Mouse (Mus musculus): Measurements from ENCODE around the gene Unc119. TPM values are rescaled to one million over a fixed set of nuclear protein-coding genes. Genes with fewer than 3 reads are reported as not detected.

Gene Unc119
- polyA plus RNA-seq (2014; fragmentation: Illumina TruSeq; extraction: RNeasy Lipid Tissue Mini Kit (QIAGEN cat#74804); ENCODE audit: low read depth, low replicate concordance): 6.7 TPM

DNA sequence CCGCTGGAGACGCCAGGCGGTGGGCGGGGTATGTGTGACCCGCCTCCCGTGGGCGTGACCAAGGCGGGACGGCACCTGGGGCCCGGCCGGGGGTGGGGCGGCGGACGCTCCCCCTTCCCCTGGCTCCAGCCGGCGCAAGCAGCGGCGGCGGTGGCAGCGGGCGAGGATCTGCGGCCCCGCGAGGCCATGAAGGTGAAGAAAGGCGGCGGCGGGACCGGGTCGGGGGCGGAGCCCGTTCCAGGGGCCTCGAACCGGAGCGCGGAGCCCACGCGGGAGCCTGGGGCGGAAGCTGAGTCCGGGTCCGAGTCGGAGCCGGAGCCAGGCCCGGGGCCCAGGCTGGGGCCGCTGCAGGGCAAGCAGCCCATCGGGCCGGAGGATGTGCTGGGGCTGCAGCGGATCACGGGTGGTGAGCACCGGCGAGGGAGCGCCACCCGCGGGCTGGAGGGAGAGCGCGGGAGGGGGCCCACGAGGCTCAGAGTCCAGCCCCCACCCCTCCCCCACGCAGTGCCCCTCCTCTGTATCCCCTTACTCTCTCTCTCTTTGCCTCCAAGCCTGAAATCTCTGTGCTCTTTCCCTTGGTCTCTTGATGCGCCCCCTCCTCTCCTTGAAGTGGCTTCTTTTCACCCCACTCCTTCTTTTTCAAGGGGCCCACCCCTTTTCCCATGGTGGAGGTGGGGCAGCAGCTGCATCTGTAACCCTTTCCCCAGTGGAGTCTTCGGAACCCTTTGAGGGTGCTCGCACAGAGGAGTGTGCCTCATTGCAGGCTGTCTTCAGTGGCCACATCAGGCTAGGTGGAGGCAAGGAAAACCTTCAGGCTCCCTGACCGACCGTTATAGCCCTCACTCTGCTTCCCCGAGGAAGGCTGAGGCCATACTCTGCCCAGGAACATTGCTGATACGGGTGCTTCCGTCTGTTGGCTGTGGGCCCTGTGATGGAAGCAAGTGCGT lies at the start of gene Unc119:
Gene Unc119, plus strand, starts transcription at position 102 of the 947 bp plus-strand sequence.

DNA sequence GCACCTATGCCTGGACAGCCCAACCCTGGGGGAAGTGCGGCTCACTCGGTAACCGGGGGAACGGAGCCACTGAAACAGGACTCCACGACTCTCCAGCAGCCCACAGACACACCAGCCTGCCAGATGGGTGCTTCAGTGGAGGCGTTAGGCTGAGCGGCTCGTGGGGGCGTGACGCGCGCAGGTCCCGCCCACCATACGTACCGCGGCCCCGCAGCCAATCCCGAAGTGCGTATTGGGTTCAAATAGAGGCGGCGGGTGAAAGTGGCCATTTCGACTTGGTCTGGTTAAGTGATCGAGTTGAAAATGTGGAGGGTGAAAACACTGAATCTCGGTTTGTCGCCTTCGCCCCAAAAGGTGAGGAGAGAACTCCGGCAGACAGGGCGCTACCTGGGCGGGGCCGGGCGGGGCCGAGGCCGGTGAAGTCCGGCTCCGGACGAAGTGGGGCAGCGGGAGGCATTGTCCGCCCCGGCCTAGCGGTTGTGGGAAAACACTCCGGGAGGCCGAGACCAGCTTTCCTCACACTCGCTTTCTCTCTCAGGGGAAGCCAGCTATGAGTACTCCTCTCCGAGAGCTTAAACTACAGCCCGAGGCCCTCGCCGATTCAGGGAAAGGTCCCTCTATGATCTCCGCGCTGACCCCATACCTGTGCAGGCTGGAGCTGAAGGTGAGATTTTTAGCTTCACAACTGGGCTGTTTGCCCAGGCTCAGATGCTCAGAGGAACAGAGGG lies 41.8 kb upstream of the Unc119 start, which contains the start of gene Spag5:
Gene Spag5, plus strand, starts transcription at position 173 of the 728 bp plus-strand sequence.

DNA sequence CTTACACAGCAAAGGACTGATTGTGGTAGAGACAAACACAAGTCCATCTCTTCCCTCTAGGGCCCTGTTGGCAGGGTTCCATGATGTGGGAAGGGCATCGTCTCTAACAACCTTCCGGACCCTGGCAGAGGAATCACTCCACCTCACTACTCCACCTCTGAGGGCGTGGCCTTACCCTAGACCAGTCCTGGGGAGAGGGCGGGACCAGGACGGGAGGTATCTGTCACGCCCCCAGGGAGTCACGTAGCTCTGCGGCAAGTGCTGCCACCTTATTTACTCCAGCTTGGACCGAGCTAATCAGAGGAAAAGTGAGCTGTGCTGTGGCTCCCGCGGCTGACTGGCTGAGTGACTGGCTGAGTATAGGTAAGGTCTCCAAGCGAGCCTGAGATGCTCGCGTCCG lies 20.4 kb upstream of the Unc119 start, which contains the start of gene Aldoc:
Gene Aldoc, plus strand, starts transcription at position 109 of the 400 bp plus-strand sequence.

DNA sequence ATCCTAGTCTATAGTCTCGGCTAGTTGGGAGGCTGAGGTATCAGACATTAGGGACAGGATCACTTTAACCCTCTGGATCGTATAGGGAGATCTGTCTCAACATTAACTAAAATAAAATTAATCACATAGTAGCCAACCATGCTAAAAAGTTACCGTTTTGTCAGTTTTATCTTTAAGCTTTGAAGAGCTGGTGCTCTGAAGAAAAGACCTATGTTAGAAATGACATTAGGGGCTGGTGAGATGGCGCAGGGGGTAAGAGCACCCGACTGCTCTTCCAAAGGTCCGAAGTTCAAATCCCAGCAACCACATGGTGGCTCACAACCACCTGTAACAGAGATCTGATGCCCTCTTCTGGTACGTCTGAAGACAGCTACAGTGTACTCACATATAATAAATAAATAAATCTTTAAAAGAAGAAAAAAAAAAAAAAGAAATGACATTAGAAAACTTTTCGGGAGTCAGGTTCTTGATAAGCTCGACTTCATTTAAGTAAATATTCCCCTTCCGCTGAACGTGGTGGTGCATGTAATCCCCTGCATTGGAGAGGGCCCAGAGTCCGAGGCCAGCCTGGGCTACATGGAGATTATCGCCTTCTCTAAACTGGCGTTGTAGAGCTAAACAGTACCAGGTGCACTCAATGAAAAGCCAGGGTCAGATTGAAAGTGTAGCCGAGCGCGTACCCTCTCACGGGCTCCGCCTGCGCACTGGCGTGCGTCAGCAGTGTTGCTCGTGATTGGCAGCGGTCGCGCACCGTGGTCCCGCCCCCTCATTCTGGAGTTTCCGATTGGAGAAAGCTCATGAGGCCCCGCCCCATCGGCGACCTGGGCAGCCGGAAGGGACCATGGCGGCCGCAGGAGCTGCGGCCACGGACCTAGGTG lies 15.4 kb upstream of the Unc119 start, which contains the start of gene Pigs:
Gene Pigs, plus strand, starts transcription at position 782 of the 878 bp plus-strand sequence.

DNA sequence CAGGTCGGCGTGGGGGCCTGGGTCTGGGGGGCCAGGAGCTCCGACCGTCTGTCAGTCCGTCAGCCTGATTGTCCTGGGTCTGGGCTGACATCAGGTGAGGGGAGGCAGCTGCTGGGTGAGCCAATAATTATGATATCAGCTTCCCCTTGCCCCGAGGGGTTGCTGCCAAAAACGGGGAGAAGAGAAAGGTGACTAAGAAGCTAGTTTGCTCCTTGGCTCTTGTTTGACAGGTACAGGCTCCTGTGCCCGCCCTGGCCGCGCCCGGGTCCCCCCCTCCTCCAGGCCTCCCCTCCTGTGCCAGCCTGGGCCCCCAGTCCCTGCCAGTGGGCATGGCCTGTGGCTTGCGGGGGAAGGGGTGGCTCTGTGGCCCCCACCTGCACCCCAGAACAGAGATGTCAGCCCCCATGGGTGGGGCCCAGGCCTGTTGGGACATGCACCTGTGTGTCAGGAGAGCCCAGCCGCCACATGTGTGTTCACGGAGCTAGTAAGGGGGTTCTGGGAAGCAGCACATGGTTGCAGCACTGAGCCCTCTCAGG lies 43.3 kb downstream of the Unc119 start, which contains the start of gene Foxn1:
Gene Foxn1, minus strand, starts transcription at position 51 of the 536 bp plus-strand sequence.

Other genes with a start within 250 kb of the Unc119 start
- gene Fam222b, start 248.8 kb upstream of the Unc119 start, polyA plus RNA-seq (2014; fragmentation: Illumina TruSeq; extraction: RNeasy Lipid Tissue Mini Kit (QIAGEN cat#74804); ENCODE audit: low read depth, low replicate concordance): 10.5 TPM
- 5.6 TPM for gene Traf4, start 177.9 kb upstream of the Unc119 start, polyA plus RNA-seq (2014; fragmentation: Illumina TruSeq; extraction: RNeasy Lipid Tissue Mini Kit (QIAGEN cat#74804); ENCODE audit: low read depth, low replicate concordance)
- gene Nek8, start 166.8 kb upstream of the Unc119 start, polyA plus RNA-seq (2014; fragmentation: Illumina TruSeq; extraction: RNeasy Lipid Tissue Mini Kit (QIAGEN cat#74804); ENCODE audit: low read depth, low replicate concordance): 4.2 TPM
- 12.8 TPM for gene Tlcd1, start 166.8 kb upstream of the Unc119 start, polyA plus RNA-seq (2014; fragmentation: Illumina TruSeq; extraction: RNeasy Lipid Tissue Mini Kit (QIAGEN cat#74804); ENCODE audit: low read depth, low replicate concordance)
- gene Rpl23a, start 159.9 kb upstream of the Unc119 start, polyA plus RNA-seq (2014; fragmentation: Illumina TruSeq; extraction: RNeasy Lipid Tissue Mini Kit (QIAGEN cat#74804); ENCODE audit: low read depth, low replicate concordance): 1,229 TPM
- 15.8 TPM for gene Rab34, start 155.1 kb upstream of the Unc119 start, polyA plus RNA-seq (2014; fragmentation: Illumina TruSeq; extraction: RNeasy Lipid Tissue Mini Kit (QIAGEN cat#74804); ENCODE audit: low read depth, low replicate concordance)
- gene Proca1, start 150.1 kb upstream of the Unc119 start, polyA plus RNA-seq (2014; fragmentation: Illumina TruSeq; extraction: RNeasy Lipid Tissue Mini Kit (QIAGEN cat#74804); ENCODE audit: low read depth, low replicate concordance): 2.3 TPM
- gene Sdf2, start 97.7 kb upstream of the Unc119 start, polyA plus RNA-seq (2014; fragmentation: Illumina TruSeq; extraction: RNeasy Lipid Tissue Mini Kit (QIAGEN cat#74804); ENCODE audit: low read depth, low replicate concordance): 70.7 TPM
- gene Supt6, start 97.5 kb upstream of the Unc119 start, polyA plus RNA-seq (2014; fragmentation: Illumina TruSeq; extraction: RNeasy Lipid Tissue Mini Kit (QIAGEN cat#74804); ENCODE audit: low read depth, low replicate concordance): 25.6 TPM
- gene 2610507B11Rik, start 81.7 kb upstream of the Unc119 start, polyA plus RNA-seq (2014; fragmentation: Illumina TruSeq; extraction: RNeasy Lipid Tissue Mini Kit (QIAGEN cat#74804); ENCODE audit: low read depth, low replicate concordance): 147 TPM
- gene BC030499, start 52.6 kb upstream of the Unc119 start, polyA plus RNA-seq (2014; fragmentation: Illumina TruSeq; extraction: RNeasy Lipid Tissue Mini Kit (QIAGEN cat#74804); ENCODE audit: low read depth, low replicate concordance): 0.45 TPM
- gene Spag5, start 42.0 kb upstream of the Unc119 start, polyA plus RNA-seq (2014; fragmentation: Illumina TruSeq; extraction: RNeasy Lipid Tissue Mini Kit (QIAGEN cat#74804); ENCODE audit: low read depth, low replicate concordance): 0.37 TPM
- 0.63 TPM for gene Aldoc, start 20.5 kb upstream of the Unc119 start, polyA plus RNA-seq (2014; fragmentation: Illumina TruSeq; extraction: RNeasy Lipid Tissue Mini Kit (QIAGEN cat#74804); ENCODE audit: low read depth, low replicate concordance)
- 23.8 TPM for gene Pigs, start 15.1 kb upstream of the Unc119 start, polyA plus RNA-seq (2014; fragmentation: Illumina TruSeq; extraction: RNeasy Lipid Tissue Mini Kit (QIAGEN cat#74804); ENCODE audit: low read depth, low replicate concordance)
- not detected for gene Foxn1, start 43.1 kb downstream of the Unc119 start, polyA plus RNA-seq (2014; fragmentation: Illumina TruSeq; extraction: RNeasy Lipid Tissue Mini Kit (QIAGEN cat#74804); ENCODE audit: low read depth, low replicate concordance)
- gene Slc13a2, start 78.7 kb downstream of the Unc119 start, polyA plus RNA-seq (2014; fragmentation: Illumina TruSeq; extraction: RNeasy Lipid Tissue Mini Kit (QIAGEN cat#74804); ENCODE audit: low read depth, low replicate concordance): not detected
- gene Slc46a1, start 122.2 kb downstream of the Unc119 start, polyA plus RNA-seq (2014; fragmentation: Illumina TruSeq; extraction: RNeasy Lipid Tissue Mini Kit (QIAGEN cat#74804); ENCODE audit: low read depth, low replicate concordance): 2.9 TPM
- 0.18 TPM for gene Sarm1, start 154.3 kb downstream of the Unc119 start, polyA plus RNA-seq (2014; fragmentation: Illumina TruSeq; extraction: RNeasy Lipid Tissue Mini Kit (QIAGEN cat#74804); ENCODE audit: low read depth, low replicate concordance)
- 27.3 TPM for gene Vtn, start 155.6 kb downstream of the Unc119 start, polyA plus RNA-seq (2014; fragmentation: Illumina TruSeq; extraction: RNeasy Lipid Tissue Mini Kit (QIAGEN cat#74804); ENCODE audit: low read depth, low replicate concordance)
- not detected for gene Sebox, start 160.0 kb downstream of the Unc119 start, polyA plus RNA-seq (2014; fragmentation: Illumina TruSeq; extraction: RNeasy Lipid Tissue Mini Kit (QIAGEN cat#74804); ENCODE audit: low read depth, low replicate concordance)
- 18.0 TPM for gene Tmem199, start 168.7 kb downstream of the Unc119 start, polyA plus RNA-seq (2014; fragmentation: Illumina TruSeq; extraction: RNeasy Lipid Tissue Mini Kit (QIAGEN cat#74804); ENCODE audit: low read depth, low replicate concordance)
- gene Poldip2, start 168.7 kb downstream of the Unc119 start, polyA plus RNA-seq (2014; fragmentation: Illumina TruSeq; extraction: RNeasy Lipid Tissue Mini Kit (QIAGEN cat#74804); ENCODE audit: low read depth, low replicate concordance): 133 TPM
- gene Tnfaip1, start 192.8 kb downstream of the Unc119 start, polyA plus RNA-seq (2014; fragmentation: Illumina TruSeq; extraction: RNeasy Lipid Tissue Mini Kit (QIAGEN cat#74804); ENCODE audit: low read depth, low replicate concordance): 44.0 TPM
- gene Ift20, start 192.9 kb downstream of the Unc119 start, polyA plus RNA-seq (2014; fragmentation: Illumina TruSeq; extraction: RNeasy Lipid Tissue Mini Kit (QIAGEN cat#74804); ENCODE audit: low read depth, low replicate concordance): 60.0 TPM
- 9.1 TPM for gene Tmem97, start 207.3 kb downstream of the Unc119 start, polyA plus RNA-seq (2014; fragmentation: Illumina TruSeq; extraction: RNeasy Lipid Tissue Mini Kit (QIAGEN cat#74804); ENCODE audit: low read depth, low replicate concordance)

Measured in heart, adult 10 weeks (tissue).